Mouse (Mus musculus): Measurements from ENCODE around the gene Arid5b. TPM values are rescaled to one million over a fixed set of nuclear protein-coding genes. Genes with fewer than 3 reads are reported as not detected.
A peak's percentile ranks its signal among the peaks of the same experiment; 100 is the strongest.

Gene Arid5b
- polyA plus RNA-seq, 2 experiments: 1.3 to 3.3 TPM

DNA sequence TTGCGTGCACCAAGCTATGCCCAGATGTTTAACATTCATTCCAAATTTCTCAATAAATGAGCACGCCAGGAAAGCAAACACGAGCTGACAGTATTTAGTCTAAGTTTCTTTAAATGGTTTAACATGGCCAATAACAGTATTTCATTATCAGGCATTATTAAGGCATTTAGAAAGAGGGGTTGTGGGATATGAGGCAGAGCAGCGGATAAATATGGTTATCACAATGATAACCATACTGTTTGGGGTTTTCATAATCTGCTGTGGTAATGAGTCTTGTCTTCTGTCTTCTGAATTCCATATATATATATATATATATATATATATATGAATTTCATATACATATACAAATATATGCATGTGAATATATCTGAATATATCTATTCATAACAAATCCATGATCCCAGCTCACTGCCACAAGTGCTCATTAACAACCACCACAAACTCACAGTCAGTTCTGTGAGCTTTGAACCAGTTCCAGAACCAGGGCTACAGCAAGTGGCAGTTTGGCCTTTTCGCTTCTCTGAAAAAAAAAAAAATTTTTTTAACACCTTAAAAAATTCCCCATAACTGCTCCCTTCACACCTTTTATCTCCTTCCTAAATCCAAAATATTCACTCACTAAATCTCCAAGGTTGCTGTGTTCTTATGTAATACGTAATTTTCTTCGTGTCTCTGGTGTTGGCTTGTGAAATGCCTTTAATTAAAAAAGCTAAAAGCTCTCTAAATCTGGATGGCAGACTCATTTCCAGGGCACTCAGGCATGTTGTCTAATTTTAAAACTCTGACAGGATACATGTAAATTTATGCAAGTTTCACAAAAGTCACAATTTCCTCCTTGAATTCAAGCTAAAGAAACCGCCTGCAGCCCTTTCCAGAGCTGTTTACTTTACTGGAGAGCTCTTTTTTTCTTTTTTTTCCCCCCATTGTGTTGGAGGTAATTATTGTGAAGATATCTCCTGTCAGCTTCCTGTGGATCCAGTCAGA is 113.5 kb downstream of the Arid5b start:
- Histone ChIP-seq H3K4me1 (replicated peaks; ENCODE audit: control insufficient read depth in 2 of 2, insufficient read depth in 2 of 2, low read length in 1 of 2) (peaks cover 6 to 14% of the 10 kb centered on the region in 2 experiments; a peak in 3 of 4 replicates), H3K4me3 (ENCODE audit: insufficient read depth in 1 of 2, low read depth in 2 of 2, low read length in 2 of 2) (no peak overlapping the region), H3K36me3 (replicated peaks; ENCODE audit: control insufficient read depth, insufficient read depth, low read depth) (no peaks in the 10 kb centered on the region), H3K27me3 (ENCODE audit: control insufficient read depth, insufficient read depth, low read length) (no peaks in the 10 kb centered on the region), H3K4me2 (ENCODE audit: low read depth) (no peak overlapping the region), H3K9ac (replicated peaks) (no peak overlapping the region), H3K27ac (no peak overlapping the region), H3K9me3 (ENCODE audit: control insufficient read depth, low read length) (no peaks in the 10 kb centered on the region)
- DNase-seq (ENCODE audit: low read depth in 3 of 3, low spot score in 3 of 3) (no peak), ATAC-seq (ENCODE audit: insufficient read depth) (no peak)
- WGBS (ENCODE audit: insufficient replicate concordance): 67% methylated on average over 8 of the region's 8 CpGs
- TF ChIP-seq EP300 (IDR thresholded peaks at IDR 0.05; ENCODE audit: low read depth) (no peak), CTCF (IDR thresholded peaks at IDR 0.05; ENCODE audit: low read depth) (no peak)

DNA sequence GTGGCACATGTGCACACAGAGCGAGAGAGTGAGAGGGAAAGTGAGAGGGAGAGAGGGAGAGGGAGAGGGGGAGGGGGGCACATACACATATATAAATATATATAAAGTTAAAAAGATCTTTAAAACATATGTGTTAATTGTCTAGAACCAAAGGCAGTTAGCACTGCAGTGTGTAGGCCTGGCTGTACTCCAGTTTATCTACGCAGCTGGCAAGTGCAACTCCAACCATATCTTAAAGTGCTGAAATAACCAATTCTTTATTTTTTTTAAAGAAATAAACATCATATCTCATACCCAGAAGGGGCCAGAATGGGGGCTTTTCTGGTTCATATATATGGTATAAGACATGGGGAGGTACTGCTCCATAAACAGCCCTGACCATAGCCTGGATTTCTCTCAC is 114.4 kb downstream of the Arid5b start:
- no peak overlapping the region for H3K9ac ChIP-seq (replicated peaks)
- TF ChIP-seq EP300 (IDR thresholded peaks at IDR 0.05; ENCODE audit: low read depth): no peak
- no peak for TF ChIP-seq CTCF (IDR thresholded peaks at IDR 0.05; ENCODE audit: low read depth)
- H3K27ac ChIP-seq: no peak overlapping the region
- no peaks in the 10 kb centered on the region for H3K27me3 ChIP-seq (ENCODE audit: control insufficient read depth, insufficient read depth, low read length)
- 63% methylated on average over 2 of the region's 2 CpGs for WGBS (ENCODE audit: insufficient replicate concordance)
- DNase-seq (ENCODE audit: low read depth in 3 of 3, low spot score in 3 of 3) (no peak), ATAC-seq (ENCODE audit: insufficient read depth) (no peak)
- no peaks in the 10 kb centered on the region for H3K36me3 ChIP-seq (replicated peaks; ENCODE audit: control insufficient read depth, insufficient read depth, low read depth)
- H3K4me1 ChIP-seq (replicated peaks; ENCODE audit: control insufficient read depth in 2 of 2, insufficient read depth in 2 of 2, low read length in 1 of 2): peaks cover 13 to 21% of the 10 kb centered on the region in 2 experiments
- H3K4me3 ChIP-seq (ENCODE audit: insufficient read depth in 1 of 2, low read depth in 2 of 2, low read length in 2 of 2): no peak overlapping the region
- no peaks in the 10 kb centered on the region for H3K9me3 ChIP-seq (ENCODE audit: control insufficient read depth, low read length)
- H3K4me2 ChIP-seq (ENCODE audit: low read depth): no peak overlapping the region

DNA sequence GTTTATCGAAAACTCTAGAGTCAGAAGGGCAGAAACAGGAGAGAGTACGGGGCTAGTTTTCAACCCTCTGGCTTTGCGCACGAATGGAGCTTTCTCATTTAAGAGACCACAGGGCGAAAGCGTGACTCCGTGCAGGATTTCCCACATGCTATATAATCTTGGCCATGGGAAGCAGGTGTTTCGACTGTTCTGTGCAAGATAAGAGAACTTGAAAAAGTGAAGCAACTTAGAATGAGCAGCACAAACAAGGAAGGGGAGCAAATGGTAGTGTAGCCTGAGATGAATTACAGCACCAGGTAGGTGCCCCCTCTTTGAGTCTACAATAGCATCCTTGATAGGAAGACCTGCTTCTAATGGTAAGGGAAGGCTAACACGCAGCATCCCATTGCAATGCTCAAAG is 118.8 kb downstream of the Arid5b start:
- peak; percentile 50 for TF ChIP-seq EP300 (IDR thresholded peaks at IDR 0.05; ENCODE audit: low read depth)
- TF ChIP-seq CTCF (IDR thresholded peaks at IDR 0.05; ENCODE audit: low read depth): no peak
- ATAC-seq (ENCODE audit: insufficient read depth) (no peak), DNase-seq (ENCODE audit: low read depth in 3 of 3, low spot score in 3 of 3) (no peak)
- 28% methylated on average over 9 of the region's 9 CpGs for WGBS (ENCODE audit: insufficient replicate concordance)
- Histone ChIP-seq H3K4me1 (replicated peaks; ENCODE audit: control insufficient read depth in 2 of 2, insufficient read depth in 2 of 2, low read length in 1 of 2) (peaks cover 50 to 52% of the 10 kb centered on the region in 2 experiments), H3K9ac (replicated peaks) (no peak overlapping the region), H3K9me3 (ENCODE audit: control insufficient read depth, low read length) (no peaks in the 10 kb centered on the region), H3K4me3 (ENCODE audit: insufficient read depth in 1 of 2, low read depth in 2 of 2, low read length in 2 of 2) (0 out of 4 replicates have a peak overlapping the region, but pooled peaks of 1 of the 2 experiments have one; percentile 2), H3K27ac (no peak overlapping the region), H3K27me3 (ENCODE audit: control insufficient read depth, insufficient read depth, low read length) (no peaks in the 10 kb centered on the region), H3K36me3 (replicated peaks; ENCODE audit: control insufficient read depth, insufficient read depth, low read depth) (no peaks in the 10 kb centered on the region), H3K4me2 (ENCODE audit: low read depth) (peak overlapping the region; percentile 83)

DNA sequence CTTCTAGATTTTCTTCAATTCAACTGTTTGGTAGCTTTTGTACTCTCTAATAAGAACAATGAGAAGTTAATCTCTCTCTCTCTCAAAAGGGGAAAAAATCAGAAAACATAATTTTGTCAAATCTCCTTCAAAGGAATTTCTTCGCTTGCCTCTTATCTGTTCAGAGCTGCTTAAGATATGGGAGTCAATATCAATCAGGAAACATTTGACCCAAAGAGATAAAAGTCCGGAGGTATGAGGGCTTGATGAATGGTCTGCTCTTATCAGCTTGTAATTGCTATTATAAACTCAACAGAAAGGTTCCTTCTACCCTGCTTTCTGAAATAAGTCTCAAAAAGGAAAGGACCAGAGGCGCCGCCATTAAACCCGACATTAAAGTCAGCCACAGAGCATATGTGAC is 120.0 kb downstream of the Arid5b start:
- DNase-seq (ENCODE audit: low read depth in 3 of 3, low spot score in 3 of 3): peak in 1 of 3 experiments; percentile 39
- H3K27ac ChIP-seq: peak overlapping the region; percentile 22; the same call in 1 of the 2 replicates

DNA sequence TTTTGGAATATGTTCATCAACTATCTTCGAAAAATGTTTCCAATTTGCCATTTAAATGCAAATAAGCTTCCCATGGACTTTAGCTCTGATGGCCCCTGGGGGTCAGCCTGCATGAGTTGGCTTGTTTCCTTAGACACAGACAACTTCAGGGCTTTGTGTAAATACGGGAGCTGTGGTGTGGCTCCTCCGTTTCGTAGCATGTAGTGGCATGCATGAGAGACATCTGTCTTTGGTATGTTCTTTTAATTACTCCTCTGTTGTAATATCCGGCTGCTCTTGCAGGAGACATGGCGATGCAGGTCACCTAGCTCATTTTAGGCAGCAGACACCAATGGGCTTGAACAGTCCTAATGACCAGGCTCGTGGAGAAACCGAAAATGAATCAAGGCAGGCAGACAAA is 121.0 kb downstream of the Arid5b start:
- peak overlapping the region; percentile 83 for H3K4me2 ChIP-seq (ENCODE audit: low read depth)
- H3K4me3 ChIP-seq (ENCODE audit: insufficient read depth in 1 of 2, low read depth in 2 of 2, low read length in 2 of 2): peak overlapping the region; percentile 51 to 57
- peak overlapping the region; percentile 78 for H3K9ac ChIP-seq (replicated peaks)
- no peaks in the 10 kb centered on the region for H3K27me3 ChIP-seq (ENCODE audit: control insufficient read depth, insufficient read depth, low read length)
- DNase-seq (ENCODE audit: low read depth in 3 of 3, low spot score in 3 of 3) (no peak), ATAC-seq (ENCODE audit: insufficient read depth) (no peak)
- no peak overlapping the region for H3K27ac ChIP-seq
- peaks cover 58 to 62% of the 10 kb centered on the region in 2 experiments for H3K4me1 ChIP-seq (replicated peaks; ENCODE audit: control insufficient read depth in 2 of 2, insufficient read depth in 2 of 2, low read length in 1 of 2)
- 77% methylated on average over 8 of the region's 8 CpGs for WGBS (ENCODE audit: insufficient replicate concordance)
- no peaks in the 10 kb centered on the region for H3K9me3 ChIP-seq (ENCODE audit: control insufficient read depth, low read length)
- TF ChIP-seq EP300 (IDR thresholded peaks at IDR 0.05; ENCODE audit: low read depth): no peak
- no peak for TF ChIP-seq CTCF (IDR thresholded peaks at IDR 0.05; ENCODE audit: low read depth)
- H3K36me3 ChIP-seq (replicated peaks; ENCODE audit: control insufficient read depth, insufficient read depth, low read depth): no peaks in the 10 kb centered on the region

More for the DNA sequence above, 120.0 kb downstream of the Arid5b start:
- no peaks in the 10 kb centered on the region for H3K27me3 ChIP-seq (ENCODE audit: control insufficient read depth, insufficient read depth, low read length)
- H3K4me1 ChIP-seq (replicated peaks; ENCODE audit: control insufficient read depth in 2 of 2, insufficient read depth in 2 of 2, low read length in 1 of 2): peaks cover 58 to 60% of the 10 kb centered on the region in 2 experiments
- no peaks in the 10 kb centered on the region for H3K36me3 ChIP-seq (replicated peaks; ENCODE audit: control insufficient read depth, insufficient read depth, low read depth)
- WGBS (ENCODE audit: insufficient replicate concordance): 24% methylated on average over 5 of the region's 5 CpGs
- H3K4me2 ChIP-seq (ENCODE audit: low read depth): peak overlapping the region; percentile 83
- TF ChIP-seq CTCF (IDR thresholded peaks at IDR 0.05; ENCODE audit: low read depth): no peak
- TF ChIP-seq EP300 (IDR thresholded peaks at IDR 0.05; ENCODE audit: low read depth): peak; percentile 36; the same call in 1 of the 2 replicates
- ATAC-seq (ENCODE audit: insufficient read depth): no peak
- no peaks in the 10 kb centered on the region for H3K9me3 ChIP-seq (ENCODE audit: control insufficient read depth, low read length)
- H3K9ac ChIP-seq (replicated peaks): no peak overlapping the region; the same call in 1 of the 2 replicates
- peak overlapping the region in 1 of 2 experiments; percentile 33; a peak in 2 of 4 replicates for H3K4me3 ChIP-seq (ENCODE audit: insufficient read depth in 1 of 2, low read depth in 2 of 2, low read length in 2 of 2)

Data from liver, embryonic 14.5 days (tissue).